Mouse (Mus musculus): ENCODE measurements at regions not wholly inside any gene's neighbourhood (a gene's known extent, or its start where the extent isn't known, plus 50 kb on each side); places are given as distances from the start of the nearest gene placed in this dataset.
"Not testable (repeated sequence)": the region's sequence is repeated elsewhere in the genome, so short reads cannot be mapped to it uniquely, and the experiment has no call there.

- DNase-seq, result no peak
Observed at GRCm38 (mm10) chr1:43305349-43306278, 108.8 kb upstream of the Fhl2 start.

DNA sequence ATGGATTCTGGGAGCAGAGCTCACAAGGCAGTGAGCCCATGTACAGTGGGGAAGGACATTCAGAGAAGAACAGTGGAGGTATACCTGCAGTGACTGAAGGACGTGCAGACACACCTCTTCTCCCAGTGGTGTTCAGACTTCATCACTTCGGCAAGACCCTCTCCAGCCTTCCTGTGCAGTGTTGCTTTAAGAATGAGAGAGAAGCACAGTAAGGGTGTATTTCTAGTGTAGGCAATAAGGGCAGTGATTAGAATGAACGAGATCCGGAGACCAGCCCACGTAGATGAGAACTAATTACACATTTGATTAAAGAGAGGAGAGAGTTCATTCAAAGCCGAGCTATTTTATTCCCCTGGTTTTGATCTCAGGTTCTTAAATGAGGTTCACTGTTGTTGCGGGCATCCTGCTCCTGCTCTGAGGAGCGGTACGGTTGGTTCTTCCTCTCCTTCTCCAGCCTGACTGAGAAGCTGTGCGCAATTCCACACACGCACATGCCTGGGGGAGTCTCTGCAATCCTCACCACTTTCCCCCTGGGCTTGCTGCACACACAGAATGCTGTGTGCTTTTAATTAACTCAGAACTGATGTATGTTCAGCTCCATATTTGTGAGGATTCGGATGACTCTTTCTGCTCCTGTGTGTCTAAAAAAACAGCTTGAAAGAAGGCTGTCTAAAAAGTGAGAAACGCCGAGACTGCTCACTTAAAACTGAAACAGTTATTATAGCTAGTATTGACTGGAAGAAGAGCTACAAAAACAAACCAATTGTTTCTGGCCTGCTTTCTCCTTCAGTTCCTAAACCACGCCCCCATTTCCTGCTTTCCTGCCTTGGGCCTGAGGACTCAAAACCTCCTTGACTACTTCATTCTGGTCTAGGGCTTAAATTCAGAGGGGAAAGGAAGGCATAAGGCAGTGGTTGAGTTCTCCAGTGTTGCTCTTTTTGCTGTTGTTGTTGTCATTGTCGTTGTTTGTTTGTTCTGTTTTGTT is 114.2 kb upstream of the Fhl2 start:
- DNase-seq, result no peak

DNA sequence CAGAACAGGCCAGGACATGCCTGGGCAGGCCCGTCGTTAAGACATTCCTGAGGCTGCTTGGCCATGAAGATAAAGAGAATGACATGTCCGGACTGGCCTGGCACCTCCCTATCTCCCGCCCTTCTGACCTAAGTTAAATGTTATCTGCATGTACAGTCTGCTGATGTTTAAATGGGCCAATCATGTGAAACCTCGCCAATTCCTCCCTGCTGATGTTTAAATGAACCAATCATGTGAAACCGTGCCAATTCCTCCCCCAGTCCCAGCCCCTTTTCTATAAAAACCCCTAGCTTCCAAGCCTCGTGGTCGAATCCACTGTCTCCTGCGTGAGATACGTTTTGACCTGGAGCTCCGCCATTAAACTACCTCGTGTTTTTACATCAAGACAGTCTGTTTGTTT is 119.5 kb upstream of the Fhl2 start:
- DNase-seq, result not testable (repeated sequence)

GRCm38 (mm10) chr1:43317076-43317871 is 120.5 kb upstream of the Fhl2 start:
- no peak for DNase-seq

- DNase-seq, result not testable (repeated sequence)
Observed at GRCm38 (mm10) chr1:43333488-43333887, 110.9 kb upstream of the Nck2 start.

GRCm38 (mm10) chr1:43337168-43337784 is 107.1 kb upstream of the Nck2 start:
- DNase-seq, result no peak

DNA sequence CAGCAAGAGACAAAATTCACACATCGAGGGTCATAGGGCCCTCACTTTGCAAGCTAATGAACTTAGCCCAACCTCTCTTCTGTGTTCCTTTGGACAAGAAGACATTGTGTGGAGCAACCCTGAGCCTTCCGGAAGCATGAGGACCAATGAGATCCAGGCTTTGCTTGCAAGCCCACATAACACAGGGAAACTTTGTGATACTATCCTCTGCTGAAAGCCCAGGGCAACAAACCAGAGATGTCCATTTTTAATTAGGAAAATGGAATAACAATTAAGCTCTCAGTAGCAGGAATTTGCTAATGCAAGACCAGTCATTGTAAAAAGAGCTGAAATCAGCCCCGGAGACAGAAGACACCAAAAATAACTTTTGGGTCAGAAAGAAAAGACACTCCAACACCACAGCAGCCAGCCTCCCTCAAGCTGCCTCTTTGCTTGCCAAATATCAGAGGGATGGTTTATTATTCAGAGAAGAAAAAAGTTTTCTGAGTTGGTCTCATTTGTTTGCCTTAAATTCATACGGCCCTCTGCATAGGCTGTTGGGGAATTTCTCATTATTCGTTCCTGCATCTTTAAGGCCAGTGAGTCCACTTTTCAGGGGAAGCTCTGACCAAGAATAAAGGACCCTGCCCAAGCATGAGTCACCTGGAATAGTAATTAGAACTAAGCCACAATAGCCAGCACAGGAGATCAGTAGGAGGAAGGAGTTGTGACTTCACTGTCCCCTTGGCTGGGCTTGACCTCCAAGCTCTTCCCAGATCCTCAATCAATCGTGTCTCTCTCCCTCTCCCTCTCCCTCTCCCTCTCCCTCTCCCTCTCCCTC is 106.1 kb upstream of the Nck2 start:
- DNase-seq, result peak; percentile 42

DNA sequence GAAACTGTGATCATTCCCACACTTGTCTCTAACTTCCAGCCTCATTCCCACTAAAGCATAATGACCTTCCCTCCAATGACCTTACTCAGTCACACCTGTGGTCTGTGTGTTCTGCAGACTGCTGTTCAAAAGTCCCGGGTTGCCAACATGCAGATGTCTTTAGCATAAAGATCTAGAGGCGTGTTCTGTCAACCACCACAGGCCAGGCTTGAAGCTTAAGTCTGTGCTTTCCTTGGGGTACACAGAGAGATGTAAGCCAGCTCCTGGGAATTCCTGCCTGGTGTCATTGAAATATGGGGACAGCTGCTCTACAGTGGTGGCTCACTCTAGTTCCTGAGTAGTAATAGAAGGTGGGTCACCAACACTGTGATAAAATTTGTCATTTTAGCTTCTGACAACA is 101.5 kb upstream of the Nck2 start:
- DNase-seq, result no peak

DNA sequence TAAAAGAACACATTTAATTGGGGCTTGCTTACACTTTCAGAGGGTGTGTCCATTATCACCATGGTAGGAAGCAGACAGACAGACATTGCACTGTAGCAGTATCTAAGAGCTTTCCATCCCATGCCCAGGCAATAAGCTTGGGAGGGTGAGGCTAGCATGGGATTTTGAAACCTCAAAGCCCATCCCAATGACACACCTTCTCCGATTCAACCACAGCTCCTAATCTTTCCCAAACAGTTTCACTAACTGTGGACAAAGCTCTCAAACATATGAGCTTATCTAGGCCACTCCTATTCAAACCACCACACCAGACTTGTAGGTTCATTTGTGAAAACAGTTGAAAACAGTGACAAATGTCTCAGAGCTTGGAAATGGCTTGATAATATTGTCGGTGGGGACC is 101.0 kb upstream of the Nck2 start:
- no peak for DNase-seq

- no peak for DNase-seq
Observed at GRCm38 (mm10) chr1:43344001-43344400, 100.4 kb upstream of the Nck2 start.

DNA sequence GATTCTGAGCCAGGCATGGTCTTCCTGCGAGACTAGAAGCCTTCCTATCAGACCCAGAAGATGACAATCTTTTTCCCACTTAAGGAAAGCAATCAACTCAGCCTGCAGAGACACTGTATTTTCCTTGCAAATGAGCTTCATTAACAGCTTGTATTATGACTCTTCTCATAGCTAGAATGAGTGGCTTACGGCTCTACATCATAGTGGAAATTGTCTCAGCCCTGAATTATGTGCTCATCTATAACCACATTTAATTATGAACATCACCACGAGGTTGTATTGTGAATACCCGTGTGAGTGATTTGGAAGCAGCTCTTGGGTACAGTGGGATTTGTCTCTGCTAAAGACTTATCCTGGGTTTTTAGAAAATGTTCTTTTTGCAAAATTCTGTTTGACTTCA is 97.2 kb upstream of the Nck2 start:
- no peak for DNase-seq

DNA sequence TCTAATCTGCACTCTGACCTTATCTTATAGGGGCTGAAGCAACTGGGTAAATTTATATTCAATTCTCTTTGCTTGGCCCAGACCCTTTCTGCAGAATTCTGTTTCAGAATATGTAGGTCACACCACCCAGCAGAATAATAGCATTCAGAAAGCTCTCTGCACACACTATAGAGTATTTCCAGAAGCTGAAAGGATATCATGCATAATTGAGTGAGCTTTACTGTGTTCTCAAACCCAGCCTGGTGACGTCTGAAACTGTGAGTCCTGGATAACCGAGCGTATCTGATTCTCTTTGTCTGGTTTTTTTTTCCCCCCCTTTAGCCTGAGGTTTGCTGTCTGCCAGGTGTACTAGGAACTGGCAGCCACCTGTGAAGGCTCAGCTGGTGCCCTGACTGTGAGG is 94.4 kb upstream of the Nck2 start:
- peak; percentile 58 for DNase-seq

GRCm38 (mm10) chr1:43358191-43358590 is 86.2 kb upstream of the Nck2 start:
- DNase-seq, result peak; percentile 97

DNA sequence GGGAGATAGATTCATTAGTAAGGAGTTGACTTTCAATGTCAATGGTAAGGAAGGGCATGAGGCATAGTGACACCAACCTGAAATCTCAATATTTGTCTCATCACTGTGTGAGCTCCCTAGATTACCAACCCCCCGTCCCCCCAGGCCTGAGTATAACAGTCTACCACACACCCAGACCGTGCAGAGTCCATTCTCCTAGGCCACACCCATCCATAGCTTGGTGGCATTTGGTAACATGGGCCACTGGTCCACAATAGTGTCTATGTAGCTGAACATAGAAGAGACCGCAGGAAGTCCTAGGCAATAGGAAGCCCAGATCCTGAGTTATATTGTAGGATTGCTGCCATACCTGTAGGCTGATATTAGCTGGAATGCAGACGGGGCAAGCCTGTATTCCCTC is 84.7 kb upstream of the Nck2 start:
- DNase-seq, result no peak

DNA sequence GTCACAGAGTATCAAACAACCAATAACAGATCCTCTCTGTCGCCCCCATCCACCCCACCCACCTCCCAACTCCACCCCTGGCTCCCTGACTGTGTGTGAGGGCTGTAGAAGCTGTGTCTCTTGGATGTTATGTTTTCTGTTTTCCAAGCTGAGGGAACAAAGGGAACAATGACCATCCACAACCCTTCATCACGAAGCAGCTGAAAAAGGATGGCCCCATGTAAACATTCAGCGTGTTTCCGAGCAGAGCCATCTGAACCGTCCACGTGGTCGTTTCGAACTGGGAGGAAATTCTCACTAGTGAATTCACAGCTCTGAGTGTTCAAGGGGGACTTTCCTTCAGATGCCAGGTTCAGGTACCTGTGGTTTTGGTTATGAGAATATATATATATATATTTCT is 84.1 kb upstream of the Nck2 start:
- DNase-seq, result no peak

- DNase-seq, result peak; percentile 39
Observed at GRCm38 (mm10) chr1:43360741-43361140, 83.6 kb upstream of the Nck2 start.

DNA sequence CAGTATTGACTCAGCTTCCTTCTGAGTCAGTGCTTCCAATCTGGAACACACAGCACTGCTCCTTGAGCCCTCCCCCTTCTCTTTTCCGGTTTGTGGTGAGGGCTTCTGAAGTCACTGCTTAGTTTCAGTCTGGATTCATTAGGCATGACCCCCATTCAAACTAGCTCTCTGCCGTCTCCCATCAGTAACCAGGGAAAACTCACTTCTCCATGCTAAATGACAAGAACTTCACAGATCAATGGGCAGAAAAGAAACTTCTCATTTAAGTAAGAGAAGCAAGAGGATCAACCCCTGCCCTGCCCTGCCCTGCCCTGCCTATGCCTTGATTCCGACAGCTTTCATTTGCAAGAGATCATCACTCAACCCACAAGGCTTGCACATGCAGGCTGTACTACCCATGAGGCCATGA is 82.9 kb upstream of the Nck2 start:
- peak; percentile 37 for DNase-seq

GRCm38 (mm10) chr1:43362136-43362535 is 82.2 kb upstream of the Nck2 start:
- no peak for DNase-seq

DNA sequence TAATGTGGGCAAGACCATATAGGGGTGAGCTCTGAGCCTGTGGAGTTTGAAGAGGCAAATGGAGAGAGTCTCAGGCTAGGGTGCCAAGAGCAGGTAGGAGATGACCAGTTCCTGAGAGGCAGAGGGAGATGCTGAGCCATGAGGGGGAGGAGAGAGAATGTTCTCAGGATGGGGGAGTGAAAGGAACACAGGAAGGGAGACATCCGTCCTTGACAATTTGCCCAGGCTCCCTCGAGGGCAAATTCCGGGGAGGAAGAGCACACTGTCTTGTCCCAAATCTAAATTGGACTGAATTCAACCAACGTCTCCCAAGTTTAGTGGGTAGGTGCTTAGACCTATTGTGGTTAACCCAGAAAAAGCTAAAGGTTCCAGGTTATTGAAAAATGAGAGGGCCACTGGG is 81.2 kb upstream of the Nck2 start:
- no peak for DNase-seq

DNA sequence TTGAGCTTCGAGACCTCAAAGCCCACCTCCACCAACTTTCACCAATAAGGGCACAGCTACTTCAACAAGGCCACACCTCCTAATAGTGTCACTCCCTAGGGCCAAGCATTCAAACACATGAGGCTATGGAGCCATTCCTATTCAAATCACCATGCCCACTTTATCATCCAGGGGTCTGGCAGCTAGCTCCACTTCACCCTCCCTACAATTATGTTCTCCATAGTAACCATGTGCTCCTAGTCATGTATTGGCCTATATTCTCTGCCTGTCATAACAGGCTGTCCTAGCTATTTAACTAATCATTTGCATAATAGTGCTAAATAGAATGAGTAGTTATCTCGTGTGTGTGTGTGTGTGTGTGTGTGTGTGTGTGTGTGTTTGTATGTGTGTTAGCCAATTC is 77.9 kb upstream of the Nck2 start:
- peak; percentile 65 for DNase-seq

DNA sequence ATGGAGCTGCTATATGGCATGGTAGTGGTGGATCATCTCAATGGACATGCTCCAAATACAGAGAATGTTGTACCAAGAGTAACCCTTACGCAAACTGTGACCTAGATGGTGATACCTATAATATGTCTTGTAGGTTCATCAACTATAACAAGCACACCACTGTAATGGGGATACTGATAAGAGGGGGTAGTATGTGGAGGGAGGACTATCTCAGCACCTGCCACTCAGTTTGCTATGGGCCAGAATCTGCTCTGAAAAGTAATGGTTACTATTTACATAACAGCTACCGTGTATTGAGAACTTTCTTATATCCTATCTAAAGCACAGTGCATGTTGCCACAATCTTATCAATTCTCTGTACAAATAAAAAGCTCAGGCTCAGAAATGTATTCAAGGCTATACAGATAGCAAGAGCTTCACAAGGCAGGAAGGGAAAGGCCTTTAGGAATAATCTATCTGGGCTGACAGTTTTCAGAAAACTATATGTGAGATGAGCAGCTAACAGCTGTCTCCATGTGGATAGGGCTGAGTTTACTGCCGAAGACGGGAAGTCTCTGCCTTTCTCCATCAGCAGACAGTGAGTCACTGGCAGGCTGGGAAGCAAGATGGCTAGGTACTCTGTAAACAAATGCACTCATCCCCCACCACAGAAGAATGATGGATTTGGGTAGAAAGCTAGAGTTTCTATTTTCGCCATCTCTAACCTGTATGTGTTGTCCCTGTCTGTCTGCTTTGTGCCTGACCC is 77.1 kb upstream of the Nck2 start:
- DNase-seq, result no peak
